Mouse (Mus musculus) lung, postnatal 0 days (tissue): ENCODE data around the gene Rora. TPM values are rescaled to one million over a fixed set of nuclear protein-coding genes. Genes with fewer than 3 reads are reported as not detected.

ENCODE experiments used
- ATAC-seq: fragments of 200-750 bp; cut with Nextera tagmentation; 2 replicates; pipeline ENCODE4 v1.8.0; 2017; ENCODE audit warnings: moderate library complexity
- DNase-seq: peaks from one replicate; pipeline ENCODE4 v3.0.0-alpha.2; 2016; ENCODE audit warnings: low spot score
- H3K27ac ChIP-seq: fragments of 300-500 bp; sonication (generic); 2 replicates; pipeline ENCODE4 v1.5.1; 2014; ENCODE audit warnings: antibody characterized with exemption, mild to moderate bottlenecking, low read length, mixed read lengths
- H3K27me3 ChIP-seq: fragments of 300-500 bp; sonication (generic); replicated peaks from 2 replicates; pipeline ENCODE4 v1.6.1; 2014; ENCODE audit warnings: low read length, mixed read lengths; ENCODE audit not compliant: insufficient read depth
- H3K36me3 ChIP-seq: fragments of 300-500 bp; sonication (generic); 2 replicates; pipeline ENCODE4 v1.6.1; 2014; ENCODE audit warnings: low read length, mixed read lengths; ENCODE audit not compliant: insufficient read depth
- H3K4me1 ChIP-seq: fragments of 300-500 bp; sonication (generic); 2 replicates; pipeline ENCODE4 v1.6.1; 2014; ENCODE audit warnings: antibody characterized with exemption, low read depth, low read length, mixed read lengths; ENCODE audit not compliant: insufficient read depth
- H3K4me2 ChIP-seq: fragments of 300-500 bp; sonication (generic); replicated peaks from 2 replicates; pipeline ENCODE4 v1.6.1; 2014; ENCODE audit warnings: low read depth, mild to moderate bottlenecking, low read length, moderate library complexity, mixed read lengths
- H3K4me3 ChIP-seq: fragments of 300-500 bp; sonication (generic); 2 replicates; pipeline ENCODE4 v1.5.1; 2014; ENCODE audit warnings: low read depth, low read length
- H3K9ac ChIP-seq: fragments of 300-500 bp; sonication (generic); replicated peaks from 2 replicates; pipeline ENCODE4 v1.6.1; 2014; ENCODE audit warnings: low read depth, mild to moderate bottlenecking
- H3K9me3 ChIP-seq: fragments of 300-500 bp; sonication (generic); 2 replicates; pipeline ENCODE4 v1.6.1; 2016; ENCODE audit warnings: low read length, mixed read lengths
- CTCF ChIP-seq: IDR thresholded peaks from 2 replicates; pipeline ENCODE4 v1.5.1; 2016; ENCODE audit warnings: antibody characterized with exemption, mild to moderate bottlenecking
- EP300 ChIP-seq: IDR thresholded peaks from 2 replicates; pipeline ENCODE4 v1.6.1; 2016; ENCODE audit warnings: antibody characterized with exemption, mild to moderate bottlenecking, control low read depth
- WGBS: fragments of 180-500 bp; shearing (Covaris S2); extraction: QIAGEN DNeasy Blood & Tissue Kit; methylation state at CpG from one replicate; pipeline ENCODE4 v1.1.7; 2014; 5-methylcytosine and 5-hydroxymethylcytosine counted together
- polyA plus RNA-seq: library from polyadenylated mRNA; unstranded; fragments of >200 nt; fragmentation: Nextera tagmentation; extraction: Ambion mirVana; gene quantifications from 2 replicates; pipeline ENCODE4 v1.2.1, GENCODE M21; 2015

Rora gene
- polyA plus RNA-seq, 1 experiment from 2014 or later = 18.8 TPM

DNA sequence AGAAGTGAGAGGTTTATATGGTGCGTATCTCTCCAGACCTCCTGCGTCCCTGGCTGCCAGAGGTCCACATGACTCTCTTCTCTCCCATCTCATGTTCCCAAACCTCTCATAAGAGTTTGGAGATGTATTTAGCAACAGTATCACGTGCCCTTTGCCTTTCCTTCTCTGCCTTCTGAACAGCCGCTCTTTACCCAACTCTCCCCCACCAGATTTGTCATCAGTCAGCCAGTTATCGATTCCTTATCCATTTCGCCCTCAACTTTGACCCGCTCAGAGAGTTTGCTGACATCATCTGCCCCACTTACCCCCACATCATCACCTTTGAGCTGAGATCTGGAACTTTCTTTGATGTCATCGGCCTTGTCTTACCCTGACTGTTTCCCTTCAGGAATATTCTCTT is 230.1 kb downstream of the Rora start:
- 77% methylated on average over 8 of the region's 8 CpGs for WGBS
- H3K9me3 ChIP-seq = no peaks in the 10 kb centered on the region
- no peak overlapping the region for H3K4me2 ChIP-seq
- no peak for ATAC-seq
- no peak overlapping the region for H3K27ac ChIP-seq
- H3K4me1 ChIP-seq = peaks cover 14% of the 10 kb centered on the region
- H3K36me3 ChIP-seq = no peaks in the 10 kb centered on the region
- DNase-seq = no peak
- no peak for TF ChIP-seq EP300
- no peak for TF ChIP-seq CTCF
- no peak overlapping the region for H3K4me3 ChIP-seq
- H3K9ac ChIP-seq = no peak overlapping the region
- no peaks in the 10 kb centered on the region for H3K27me3 ChIP-seq

DNA sequence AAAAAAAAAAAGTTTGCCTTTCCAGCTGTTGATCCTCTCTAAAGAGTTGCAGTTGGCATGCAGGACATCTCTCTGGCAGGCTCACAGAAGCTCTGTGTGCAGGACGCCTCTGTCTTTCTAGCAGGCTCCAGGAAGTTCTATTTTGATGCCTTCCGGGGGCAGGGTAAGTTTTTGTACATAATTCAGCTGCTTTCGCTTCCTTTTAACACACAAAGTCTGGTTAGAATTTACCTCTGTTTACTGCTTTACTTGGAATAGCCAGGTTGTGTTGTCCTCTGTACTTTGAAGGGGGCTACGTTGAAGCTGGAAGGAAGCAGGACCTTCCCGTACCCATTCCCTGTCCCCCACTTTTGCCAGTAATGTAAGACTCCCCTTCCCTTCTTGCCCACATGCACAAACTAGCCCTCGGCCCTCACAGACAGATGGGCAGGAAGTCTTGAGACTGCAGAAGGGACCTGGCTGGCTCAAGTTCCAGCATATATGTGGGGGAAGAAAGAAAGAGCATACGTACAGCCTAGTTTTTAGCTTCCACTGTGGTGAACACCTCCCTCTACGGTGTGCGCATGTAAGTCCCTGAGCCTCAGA is 231.0 kb downstream of the Rora start:
- Histone ChIP-seq H3K27me3 (no peaks in the 10 kb centered on the region), H3K27ac (peak overlapping the region; percentile 51), H3K4me3 (no peak overlapping the region), H3K9me3 (no peaks in the 10 kb centered on the region), H3K4me1 (peaks cover 14% of the 10 kb centered on the region), H3K36me3 (no peaks in the 10 kb centered on the region), H3K9ac (no peak overlapping the region), H3K4me2 (peak overlapping the region; percentile 29; the same call in 1 of the 2 replicates)
- 44% methylated on average over 9 of the region's 9 CpGs for WGBS
- ATAC-seq = no peak
- peak; percentile 52 for DNase-seq
- TF ChIP-seq CTCF (no peak), EP300 (no peak; the same call in 1 of the 2 replicates)

- Histone ChIP-seq H3K4me2 (peak overlapping the region; percentile 11; the same call in 1 of the 2 replicates), H3K9me3 (no peaks in the 10 kb centered on the region), H3K4me1 (peaks cover 5% of the 10 kb centered on the region), H3K27me3 (no peaks in the 10 kb centered on the region), H3K9ac (no peak overlapping the region), H3K27ac (no peak overlapping the region), H3K4me3 (peak overlapping the region; percentile 15; the same call in 1 of the 2 replicates), H3K36me3 (no peaks in the 10 kb centered on the region)
- TF ChIP-seq CTCF = no peak
- no peak for TF ChIP-seq EP300
- ATAC-seq (peak; percentile 72), DNase-seq (peak; percentile 85)
- WGBS = 31% methylated on average over 8 of the region's 8 CpGs
Observed at GRCm38 (mm10) chr9:68888670-68889069, 235.1 kb downstream of the Rora start.

- Histone ChIP-seq H3K27me3 (no peaks in the 10 kb centered on the region), H3K4me2 (no peak overlapping the region), H3K9me3 (no peaks in the 10 kb centered on the region), H3K9ac (no peak overlapping the region), H3K36me3 (no peaks in the 10 kb centered on the region), H3K4me1 (no peaks in the 10 kb centered on the region), H3K27ac (no peak overlapping the region), H3K4me3 (no peak overlapping the region)
- TF ChIP-seq CTCF (no peak), EP300 (no peak)
- 60% methylated on average over 11 of the region's 11 CpGs for WGBS
- DNase-seq (no peak), ATAC-seq (no peak)
Observed at GRCm38 (mm10) chr9:68891431-68891830, 237.8 kb downstream of the Rora start.

- no peak for DNase-seq
- Histone ChIP-seq H3K36me3 (no peaks in the 10 kb centered on the region), H3K9me3 (no peaks in the 10 kb centered on the region), H3K9ac (no peak overlapping the region), H3K4me3 (no peak overlapping the region), H3K27me3 (no peaks in the 10 kb centered on the region), H3K27ac (no peak overlapping the region), H3K4me1 (no peaks in the 10 kb centered on the region), H3K4me2 (no peak overlapping the region)
- 89% methylated on average over 4 of the region's 4 CpGs for WGBS
- TF ChIP-seq CTCF (no peak), EP300 (no peak)
- no peak for ATAC-seq
Observed at GRCm38 (mm10) chr9:68892356-68892755, 238.8 kb downstream of the Rora start.

DNA sequence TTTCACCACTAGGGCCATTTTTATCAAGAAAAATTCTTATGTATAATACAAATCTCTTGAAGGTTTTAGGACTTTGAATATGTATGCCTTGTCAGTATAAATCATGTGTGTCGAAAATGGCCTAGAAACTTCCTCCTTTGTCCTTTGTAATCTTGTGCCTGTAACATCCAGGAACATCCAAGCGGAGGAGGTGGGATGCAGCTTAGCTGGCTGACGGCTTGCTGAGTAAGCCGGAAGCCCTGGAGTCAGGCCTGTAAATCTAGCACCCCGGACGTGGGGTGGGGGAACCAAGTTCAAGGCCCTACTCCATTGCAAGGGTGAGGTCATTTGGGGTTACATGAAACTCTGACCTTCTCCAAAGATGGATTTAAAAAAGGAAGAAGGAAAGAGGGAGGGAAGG is 239.3 kb downstream of the Rora start:
- no peaks in the 10 kb centered on the region for H3K9me3 ChIP-seq
- H3K4me3 ChIP-seq = no peak overlapping the region
- H3K27ac ChIP-seq = no peak overlapping the region
- H3K4me2 ChIP-seq = no peak overlapping the region
- ATAC-seq (no peak), DNase-seq (no peak)
- 84% methylated on average over 6 of the region's 6 CpGs for WGBS
- H3K27me3 ChIP-seq = no peaks in the 10 kb centered on the region
- H3K36me3 ChIP-seq = no peaks in the 10 kb centered on the region
- no peak for TF ChIP-seq CTCF
- TF ChIP-seq EP300 = no peak
- H3K4me1 ChIP-seq = no peaks in the 10 kb centered on the region
- H3K9ac ChIP-seq = no peak overlapping the region

DNA sequence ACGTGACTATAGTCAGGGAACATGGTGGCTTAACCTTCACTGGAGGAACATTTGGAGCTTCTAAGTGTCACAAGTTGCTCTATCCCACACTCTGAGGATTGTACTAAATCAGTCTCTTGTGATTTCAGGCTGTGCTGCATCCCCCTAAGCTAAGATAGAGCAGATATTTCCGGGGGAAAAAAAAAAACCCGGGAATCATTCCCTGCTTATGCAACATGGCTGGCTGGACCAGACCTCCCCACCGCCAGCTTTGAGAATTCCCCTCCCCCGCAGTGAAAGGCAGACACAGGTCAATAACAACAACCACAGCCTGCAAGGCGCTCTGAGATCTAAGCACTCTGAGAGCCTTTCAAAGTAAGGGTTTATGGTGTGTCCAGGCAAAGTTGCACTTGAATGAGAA is 244.7 kb downstream of the Rora start:
- Histone ChIP-seq H3K9ac (no peak overlapping the region), H3K36me3 (no peaks in the 10 kb centered on the region), H3K4me2 (no peak overlapping the region), H3K4me1 (no peaks in the 10 kb centered on the region), H3K4me3 (no peak overlapping the region), H3K27ac (no peak overlapping the region), H3K27me3 (no peaks in the 10 kb centered on the region), H3K9me3 (no peaks in the 10 kb centered on the region)
- no peak for DNase-seq
- WGBS = 81% methylated on average over 6 of the region's 6 CpGs
- no peak for ATAC-seq
- TF ChIP-seq CTCF (no peak), EP300 (no peak)
